Mouse (Mus musculus) CD8-positive naive resting alpha-beta T cell, adult 57 days (primary cell): ENCODE data around the gene Rnf31. TPM values are rescaled to one million over a fixed set of nuclear protein-coding genes. Genes with fewer than 3 reads are reported as not detected.

ENCODE experiments used
- total RNA-seq: library from RNA; stranded (reverse); gene quantifications from one replicate; pipeline ENCODE4 v1.2.4, GENCODE M21; 2023

Rnf31 gene
- 91.9 TPM for total RNA-seq

DNA sequence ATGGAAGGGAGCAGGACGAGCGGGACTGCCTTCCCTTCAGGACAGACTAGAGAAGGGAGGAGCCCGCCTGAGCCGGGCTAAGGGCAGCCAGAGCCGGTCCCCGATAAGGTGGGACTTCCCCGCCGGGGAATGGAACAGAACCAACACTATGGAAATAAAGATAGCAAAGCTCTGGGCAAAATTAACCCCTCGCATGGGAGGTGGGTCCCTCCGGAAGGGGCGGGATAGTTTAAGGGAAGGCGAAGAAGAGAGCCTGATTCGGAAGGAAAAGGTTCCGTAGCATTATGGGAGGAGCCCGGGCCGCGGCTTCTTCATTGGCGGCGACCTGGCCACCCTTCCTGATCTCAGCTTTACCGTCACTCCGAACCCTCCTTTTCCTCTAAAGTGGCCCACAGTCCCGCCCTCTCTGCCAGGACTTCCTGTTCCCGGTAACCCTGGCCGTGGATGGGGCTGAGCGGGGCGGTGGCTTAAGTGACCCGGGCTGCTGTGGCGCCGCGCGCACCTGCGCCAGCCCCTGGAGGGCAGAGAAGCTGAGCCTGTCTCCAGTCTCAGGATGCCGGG is at the start of gene Rnf31:
Rnf31 (plus strand) TSS at position 378 of the 561 bp plus-strand sequence.

DNA sequence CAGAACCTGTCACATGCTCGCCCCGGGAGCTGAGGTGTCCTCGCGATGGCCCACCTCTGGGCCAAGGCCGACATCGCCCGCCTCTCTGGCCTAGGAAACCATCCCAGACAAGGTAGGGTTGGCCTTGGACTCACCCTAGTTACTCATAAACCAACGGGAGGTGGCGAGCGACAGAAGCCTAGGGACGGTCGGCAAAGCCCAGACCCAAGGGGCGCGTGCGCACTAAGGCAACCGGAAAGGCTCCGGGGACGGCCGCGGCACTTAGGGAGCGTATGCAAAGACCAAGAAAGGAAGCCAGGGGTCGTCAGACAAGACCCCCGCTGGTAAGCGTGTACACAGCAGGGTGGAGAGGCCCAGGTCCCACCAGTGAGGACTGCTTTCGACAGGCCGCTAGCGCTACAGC is 31.7 kb upstream of the Rnf31 start, which contains the start of gene Dcaf11:
Dcaf11 (plus strand) TSS at position 208 of the 403 bp plus-strand sequence.

DNA sequence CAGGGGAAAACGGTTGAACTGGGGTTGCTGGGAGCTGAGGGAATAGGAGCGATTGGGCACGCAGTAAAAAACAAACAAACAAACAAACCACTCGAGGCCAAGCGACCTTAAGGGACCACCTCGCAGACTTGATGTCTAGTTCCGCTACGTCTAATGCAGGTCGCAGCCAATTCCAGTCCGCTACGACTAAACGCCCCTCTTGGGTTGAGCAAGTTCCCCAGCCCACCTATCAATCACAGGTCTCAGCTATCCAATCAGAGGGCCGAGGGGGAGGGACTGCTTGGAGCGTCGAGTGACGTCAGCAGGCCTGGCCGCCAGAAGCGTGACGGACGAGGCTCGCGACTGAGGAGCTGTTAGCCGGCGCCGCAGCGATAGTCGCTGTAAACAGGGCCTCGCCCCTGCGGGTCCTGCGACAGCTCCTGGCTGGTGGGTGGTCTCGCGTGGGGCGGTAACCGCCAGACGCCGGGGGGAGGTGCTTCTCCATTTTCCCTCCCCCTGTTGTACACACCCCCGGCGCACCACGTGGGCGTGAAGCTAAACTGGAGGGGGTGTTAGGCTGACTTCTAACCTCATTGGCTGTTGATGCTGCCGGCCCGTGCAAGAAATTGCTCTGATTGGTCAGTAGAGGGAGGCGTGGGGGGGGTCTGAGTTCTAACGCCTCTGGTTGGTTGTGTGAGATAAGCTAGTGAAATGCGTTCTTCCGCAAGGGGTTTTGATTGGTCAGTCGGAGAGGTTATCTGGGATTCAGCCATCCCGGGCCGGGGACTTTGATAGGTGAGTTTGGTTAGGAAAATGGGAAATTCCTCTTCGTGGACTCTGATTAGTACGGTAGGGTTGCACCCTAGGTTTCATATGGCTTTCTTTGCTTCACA is 31.1 kb upstream of the Rnf31 start, which contains the start of gene A730061H03Rik:
A730061H03Rik (minus strand) TSS at position 205 of the 872 bp plus-strand sequence.

DNA sequence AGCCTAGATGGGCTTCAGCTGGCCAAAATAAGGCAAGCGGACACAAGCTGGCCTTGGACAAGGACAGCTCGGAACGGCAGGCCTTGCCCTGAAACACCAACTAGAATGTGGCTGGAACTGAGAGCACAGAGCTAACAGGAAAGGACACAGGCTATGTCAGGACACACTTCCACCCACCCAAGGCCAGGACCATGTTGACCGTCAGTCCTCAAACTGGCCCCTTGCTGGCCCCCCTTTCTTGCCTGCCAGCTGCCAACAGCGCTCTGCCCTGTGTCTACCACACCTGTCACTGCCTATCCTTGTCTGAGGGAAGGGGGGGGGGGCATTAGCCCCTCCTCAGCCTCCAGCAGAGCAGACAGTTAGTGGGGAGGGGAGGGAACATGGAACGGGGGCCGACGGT is 16.2 kb upstream of the Rnf31 start, which contains the start of gene Fitm1:
Fitm1 (plus strand) TSS at position 316 of the 400 bp plus-strand sequence.

DNA sequence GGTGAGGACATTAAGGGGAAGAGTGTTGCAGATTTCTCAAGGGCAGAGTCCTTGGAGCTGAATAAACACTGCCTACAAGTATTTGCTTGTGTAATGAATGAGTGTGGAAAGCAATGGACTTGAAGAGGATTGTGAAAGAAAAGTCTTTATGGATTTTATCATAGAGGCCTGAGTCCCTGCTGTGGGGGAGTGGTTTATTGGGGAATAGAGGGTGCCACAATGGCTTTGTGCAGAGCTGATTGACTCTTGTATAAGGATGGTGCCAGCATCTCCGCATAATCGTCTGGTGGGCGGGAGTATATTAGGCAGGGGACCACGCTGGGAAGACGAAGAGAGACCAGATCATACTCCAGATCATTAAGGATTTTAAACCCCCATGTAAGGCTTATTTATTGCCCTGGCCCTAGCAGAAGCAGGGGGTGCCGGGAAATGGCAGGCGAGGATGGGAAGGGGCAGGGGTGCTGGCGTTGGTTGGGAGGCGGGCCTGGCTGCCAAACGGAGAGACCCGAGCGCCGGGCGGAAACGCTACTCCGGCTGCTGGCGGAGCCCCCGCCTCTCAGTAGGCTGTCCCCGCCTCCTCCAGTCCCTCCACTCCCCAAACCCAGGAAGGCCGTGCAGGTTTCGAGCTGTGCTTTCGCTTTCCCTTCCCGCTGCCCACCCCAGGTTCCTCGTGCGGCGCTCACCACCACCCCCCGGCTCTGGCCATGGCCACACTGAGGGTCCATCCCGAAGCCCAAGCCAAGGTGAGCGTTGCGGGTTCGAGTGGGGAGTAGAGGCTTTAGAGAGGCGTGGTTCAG is 13.4 kb upstream of the Rnf31 start, which contains the start of gene Psme1:
Psme1 (plus strand) TSS at position 253 of the 797 bp plus-strand sequence.

DNA sequence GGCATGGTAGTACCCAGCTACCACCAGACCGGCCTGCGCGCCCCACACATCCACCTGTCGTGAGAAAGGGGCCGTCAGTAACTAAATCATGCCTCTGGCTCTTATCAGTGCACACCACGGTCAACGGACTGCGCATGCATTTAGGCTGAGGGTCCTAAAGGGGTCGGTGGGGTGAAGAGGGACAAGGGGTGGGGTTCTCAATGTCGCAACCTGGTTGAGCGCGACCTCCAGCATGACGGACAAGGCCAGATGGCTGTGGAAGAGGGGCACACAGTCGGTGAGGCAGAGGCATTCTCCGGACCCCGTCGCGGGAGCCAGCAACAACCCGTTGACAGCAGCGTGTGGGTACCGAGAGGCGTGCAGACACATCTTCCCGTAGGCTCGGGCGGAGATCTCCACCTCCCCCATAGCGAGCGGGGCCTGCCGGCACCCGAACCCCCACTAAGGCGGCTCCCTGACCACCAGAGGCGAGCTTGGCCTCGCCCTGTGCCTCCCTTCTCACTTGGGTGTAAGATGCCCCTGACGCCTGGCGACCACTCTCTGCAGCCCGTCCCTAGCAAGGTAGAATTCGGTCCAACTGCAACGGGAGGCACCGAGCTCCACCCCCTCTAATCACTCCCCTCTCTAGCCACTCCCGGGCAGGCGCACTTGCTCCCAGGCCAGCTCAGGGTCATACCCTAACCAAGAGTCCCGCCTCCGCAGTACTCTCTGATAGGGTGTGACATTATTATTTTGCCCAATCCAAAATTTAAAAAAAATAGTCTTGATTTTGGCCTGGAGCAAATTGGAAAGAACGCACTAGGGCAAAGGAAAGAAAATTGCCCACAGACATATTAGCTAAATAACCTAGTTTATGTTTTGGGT is 6.6 kb upstream of the Rnf31 start, which contains the start of gene Emc9:
Emc9 (minus strand) TSS at position 601 of the 864 bp plus-strand sequence.

DNA sequence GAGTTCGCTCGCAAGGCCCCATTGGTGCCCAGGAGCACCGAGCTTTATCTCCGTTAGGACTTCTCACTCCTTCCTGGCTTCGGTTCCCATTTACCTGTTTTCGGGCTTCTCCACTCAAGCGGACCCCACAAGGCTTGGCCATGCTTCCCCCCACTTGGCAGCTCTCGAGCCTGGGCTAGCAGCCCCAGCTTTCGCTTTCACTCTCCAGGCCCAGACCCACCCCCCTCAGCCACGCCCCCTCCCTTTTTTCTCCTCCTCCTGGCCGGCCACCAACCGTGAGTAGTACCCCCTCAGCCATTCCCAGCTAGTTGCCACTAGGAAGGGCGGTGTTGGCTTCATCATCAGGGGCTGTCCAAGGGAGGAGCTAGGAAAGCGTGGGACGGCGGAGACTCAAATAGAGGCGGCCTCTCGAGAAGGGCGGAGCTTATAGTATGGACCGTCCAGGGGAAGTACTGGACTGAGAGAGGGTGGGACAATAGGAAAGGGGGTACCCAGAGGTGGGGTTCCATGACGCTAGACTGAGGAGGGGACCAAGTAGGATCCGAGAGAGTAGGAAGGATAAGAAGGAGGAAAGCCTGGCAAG is 669 bp upstream of the Rnf31 start, which contains the start of gene Psme2:
Psme2 (minus strand) TSS at position 366 of the 583 bp plus-strand sequence.

DNA sequence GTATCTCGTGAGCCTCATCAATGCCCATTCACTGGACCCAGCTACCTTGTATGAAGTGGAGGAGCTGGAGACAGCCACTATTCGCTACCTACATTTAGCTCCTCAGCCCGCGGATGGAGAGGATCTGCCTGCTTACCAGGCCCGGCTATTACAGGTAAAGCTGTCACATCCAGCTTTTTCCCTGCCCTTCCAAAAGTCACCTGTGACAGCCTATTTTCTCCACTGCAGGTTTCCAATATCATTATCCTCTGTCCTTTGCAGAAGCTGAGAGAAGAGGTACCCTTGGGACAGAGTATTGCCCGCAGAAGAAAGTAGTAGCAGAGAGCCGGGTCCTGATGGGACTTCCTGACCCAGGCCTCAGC is 11.7 kb downstream of the Rnf31 start, which contains the start of gene Irf9:
Irf9 (plus strand) TSS at position 301 of the 362 bp plus-strand sequence.

DNA sequence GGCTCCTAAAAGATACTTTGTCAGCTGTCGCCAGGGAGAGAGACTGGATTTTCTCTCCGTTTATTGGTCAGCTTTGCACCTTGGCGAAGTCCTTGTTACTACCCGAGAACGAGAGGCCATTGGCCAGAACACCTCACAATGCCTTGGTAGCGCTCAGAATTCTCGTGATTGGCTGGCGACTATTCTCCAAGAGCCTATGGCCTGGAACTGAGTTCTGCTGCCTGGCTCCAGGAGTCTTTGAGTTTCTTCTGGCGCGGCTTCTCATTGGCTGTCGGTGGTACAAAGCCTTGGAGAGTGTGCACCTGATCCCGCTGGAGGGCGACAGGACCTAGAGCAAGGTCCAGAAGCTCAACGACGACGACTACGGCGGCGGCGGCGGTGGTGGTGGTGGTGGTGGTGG is 26.3 kb downstream of the Rnf31 start, which contains the start of gene Rec8:
Rec8 (plus strand) TSS at position 216 of the 400 bp plus-strand sequence.

DNA sequence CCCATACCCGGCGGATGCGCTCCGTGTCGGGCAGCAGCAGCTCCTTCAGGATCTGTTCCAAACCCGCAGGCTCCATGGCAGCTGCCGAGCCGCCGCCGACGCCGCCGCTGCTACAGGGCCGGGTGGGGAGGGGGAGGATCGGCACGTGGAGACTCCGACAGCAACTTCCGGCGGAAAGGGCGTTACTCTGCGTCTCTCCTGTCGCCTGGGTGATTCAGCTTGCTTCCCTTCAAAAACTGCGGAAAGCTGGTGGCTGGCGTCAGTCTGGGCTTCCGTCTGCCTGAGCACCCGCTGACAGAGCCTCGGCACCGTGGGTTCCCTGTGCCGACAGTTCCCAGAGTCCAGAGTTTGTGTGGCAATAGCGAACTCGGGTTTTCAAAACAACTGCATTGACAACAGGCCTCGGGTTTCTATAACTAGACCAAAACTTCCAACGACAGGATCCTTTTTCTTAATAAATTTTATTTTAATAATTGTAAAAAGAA is 44.1 kb downstream of the Rnf31 start, which contains the start of gene Ipo4:
Ipo4 (minus strand) TSS at position 435 of the 485 bp plus-strand sequence.

DNA sequence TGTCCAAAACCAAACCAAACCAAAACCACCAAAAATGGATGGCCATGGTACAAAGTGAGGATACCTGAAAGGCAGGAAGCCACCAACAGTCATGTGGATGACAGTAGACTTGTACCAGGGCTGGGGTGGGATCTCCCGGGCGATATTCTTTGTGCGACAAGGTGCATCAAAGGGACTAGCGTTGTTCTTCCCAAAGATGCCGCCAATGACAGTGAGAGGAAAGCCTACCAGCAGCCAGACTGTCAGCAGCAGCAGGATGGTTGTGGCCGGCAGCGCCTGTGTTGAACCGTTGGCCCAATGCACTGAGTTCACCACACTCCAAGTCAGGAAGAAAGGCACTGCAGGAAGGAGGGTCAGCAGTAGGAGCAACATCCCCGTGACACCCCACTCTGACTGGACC is 46.3 kb downstream of the Rnf31 start, which contains the start of gene Gm49378:
Gm49378 (minus strand) TSS at position 101 of the 400 bp plus-strand sequence.

DNA sequence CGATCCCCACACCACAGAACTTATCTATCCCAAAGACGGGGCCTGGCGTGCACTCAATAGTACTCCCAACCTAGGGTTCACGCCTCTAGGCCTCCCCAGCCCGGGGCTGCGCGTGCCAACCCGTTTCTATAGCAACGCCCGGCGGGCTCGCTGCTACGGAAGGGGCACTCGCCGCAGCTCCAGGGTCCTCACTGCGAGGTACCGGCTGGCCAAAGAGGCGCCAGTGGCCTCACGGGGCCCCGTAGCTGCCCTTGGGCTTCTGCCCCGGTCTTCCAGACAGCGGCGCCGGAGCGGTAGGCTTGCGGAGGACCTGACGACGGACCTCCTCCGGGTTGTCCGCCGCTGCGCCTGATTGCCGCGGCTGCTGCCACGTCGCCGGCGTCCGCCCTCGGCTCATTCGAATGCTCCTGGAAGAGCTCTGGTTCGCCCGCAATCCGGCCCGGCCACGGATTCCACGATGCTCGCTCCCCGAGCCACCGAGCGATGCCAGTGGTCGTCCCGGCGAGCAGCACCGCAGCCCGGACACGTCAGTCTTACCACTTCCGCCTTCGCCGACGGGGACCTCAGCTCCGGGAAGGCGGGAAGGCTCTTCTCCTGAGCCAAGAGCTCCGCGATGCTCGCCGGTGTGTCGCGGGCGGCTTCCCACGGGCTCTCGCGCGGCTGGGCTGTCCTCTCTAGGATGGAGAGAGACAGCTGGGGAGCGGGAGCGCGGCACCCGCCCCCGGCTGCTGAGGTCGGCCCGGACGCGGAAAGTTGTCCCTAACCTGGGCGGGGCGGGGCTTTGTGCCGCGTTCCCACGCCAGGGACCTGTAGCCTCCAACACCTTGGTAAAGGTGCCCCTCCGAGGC is 51.8 kb downstream of the Rnf31 start, which contains the start of gene Tm9sf1:
Tm9sf1 (minus strand) TSS at position 747 of the 848 bp plus-strand sequence.

DNA sequence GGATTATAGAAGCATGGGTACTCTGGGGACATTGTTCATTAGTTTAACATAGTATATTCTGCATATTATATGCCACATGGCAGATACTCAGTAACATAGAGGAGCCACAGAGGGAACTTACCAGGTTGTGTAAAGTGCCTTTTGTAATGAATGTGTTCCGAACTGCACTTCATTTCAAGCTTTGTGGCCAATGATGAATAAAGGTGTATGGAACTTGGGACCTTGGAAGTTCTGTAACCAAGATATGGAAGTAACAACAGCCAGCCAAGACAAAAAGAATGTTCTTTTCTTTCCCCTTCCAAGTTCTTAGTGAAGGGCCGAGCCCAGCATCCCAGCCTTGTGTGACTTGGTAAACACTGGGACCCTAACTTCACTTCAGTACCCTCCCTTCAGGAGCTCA is 58.4 kb downstream of the Rnf31 start, which contains the start of gene Tssk4:
Tssk4 (plus strand) TSS at position 301 of the 400 bp plus-strand sequence.

Other genes starting within 250 kb of the Rnf31 start
- 24.5 TPM for gene Dhrs4, start 113.0 kb upstream of the Rnf31 start, total RNA-seq
- 0.52 TPM for gene Carmil3, start 101.1 kb upstream of the Rnf31 start, total RNA-seq
- not detected for gene Cpne6, start 81.3 kb upstream of the Rnf31 start, total RNA-seq
- not detected for gene Nrl, start 66.7 kb upstream of the Rnf31 start, total RNA-seq
- gene Pck2, start 51.4 kb upstream of the Rnf31 start, total RNA-seq = 10.7 TPM
- 72.0 TPM for gene Dcaf11, start 31.7 kb upstream of the Rnf31 start, total RNA-seq
- gene A730061H03Rik, start 31.3 kb upstream of the Rnf31 start, total RNA-seq = 2.6 TPM
- gene Fitm1, start 16.1 kb upstream of the Rnf31 start, total RNA-seq = not detected
- 323 TPM for gene Psme1, start 13.6 kb upstream of the Rnf31 start, total RNA-seq
- 26.3 TPM for gene Emc9, start 6.4 kb upstream of the Rnf31 start, total RNA-seq
- gene Psme2, start 595 bp upstream of the Rnf31 start, total RNA-seq = 372 TPM
- 90.0 TPM for gene Irf9, start 11.9 kb downstream of the Rnf31 start, total RNA-seq
- gene Rec8, start 26.3 kb downstream of the Rnf31 start, total RNA-seq = not detected
- gene Ipo4, start 44.2 kb downstream of the Rnf31 start, total RNA-seq = 65.4 TPM
- 4.2 TPM for gene Gm49378, start 46.2 kb downstream of the Rnf31 start, total RNA-seq
- gene Tm9sf1, start 52.1 kb downstream of the Rnf31 start, total RNA-seq = 40.1 TPM
- 4.1 TPM for gene Tssk4, start 58.5 kb downstream of the Rnf31 start, total RNA-seq
- gene Mdp1, start 68.8 kb downstream of the Rnf31 start, total RNA-seq = 45.7 TPM
- 18.6 TPM for gene Gmpr2, start 80.2 kb downstream of the Rnf31 start, total RNA-seq
- gene Nedd8, start 80.4 kb downstream of the Rnf31 start, total RNA-seq = 164 TPM
- 101 TPM for gene Tinf2, start 90.1 kb downstream of the Rnf31 start, total RNA-seq
- 0.95 TPM for gene Tgm1, start 122.2 kb downstream of the Rnf31 start, total RNA-seq
- gene Rabggta, start 130.6 kb downstream of the Rnf31 start, total RNA-seq = 85.8 TPM
- gene Dhrs1, start 154.0 kb downstream of the Rnf31 start, total RNA-seq = 11.6 TPM
- gene Nop9, start 154.0 kb downstream of the Rnf31 start, total RNA-seq = 30.4 TPM
- not detected for gene Cideb, start 166.8 kb downstream of the Rnf31 start, total RNA-seq
- gene Ltb4r2, start 169.7 kb downstream of the Rnf31 start, total RNA-seq = 0.18 TPM
- gene Ltb4r1, start 174.3 kb downstream of the Rnf31 start, total RNA-seq = 0.37 TPM
- 0.52 TPM for gene Adcy4, start 192.4 kb downstream of the Rnf31 start, total RNA-seq
- 40.3 TPM for gene Ripk3, start 197.2 kb downstream of the Rnf31 start, total RNA-seq
- gene Nfatc4, start 231.4 kb downstream of the Rnf31 start, total RNA-seq = not detected